Mouse (Mus musculus) brain, embryonic 14.5 days (tissue): ENCODE results near the gene Foxc2. TPM values are rescaled to one million over a fixed set of nuclear protein-coding genes. Genes with fewer than 3 reads are reported as not detected.

ENCODE experiments used
- DNase-seq: peaks from one replicate; pipeline ENCODE4 v3.0.0-alpha.2; 2011; ENCODE audit warnings: low read depth
- CTCF ChIP-seq: fragments of 200-500 bp; IDR thresholded peaks from 2 replicates; pipeline ENCODE4 v1.5.1; 2012; ENCODE audit warnings: inconsistent platforms, mild to moderate bottlenecking, moderate library complexity, borderline replicate concordance; ENCODE audit not compliant: insufficient read depth, insufficient read length; ENCODE audit errors: extremely low read depth
- POLR2A ChIP-seq: fragments of 200-500 bp; IDR thresholded peaks from 2 replicates; pipeline ENCODE4 v1.6.1; 2012; ENCODE audit warnings: mild to moderate bottlenecking, inconsistent platforms, borderline replicate concordance; ENCODE audit not compliant: poor library complexity, insufficient read depth, insufficient read length, severe bottlenecking; ENCODE audit errors: extremely low read depth
- polyA plus RNA-seq: library from polyadenylated mRNA; depleted of rRNA; stranded (reverse); fragments of >200 nt; gene quantifications from 2 replicates; pipeline ENCODE4 v1.2.3, GENCODE M21; 2012

Gene Foxc2
- polyA plus RNA-seq, 1 experiment: 3.5 TPM

GRCm38 (mm10) chr8:121088871-121089630 is 26.9 kb upstream of the Foxc2 start:
- TF ChIP-seq CTCF: no peak
- TF ChIP-seq POLR2A: no peak
- DNase-seq: no peak

GRCm38 (mm10) chr8:121089631-121090380 is 26.2 kb upstream of the Foxc2 start:
- no peak for TF ChIP-seq CTCF
- TF ChIP-seq POLR2A: no peak
- DNase-seq: no peak

- no peak for TF ChIP-seq POLR2A
- peak; percentile 45; the same call in 1 of the 2 replicates for TF ChIP-seq CTCF
- DNase-seq: no peak
Measured at GRCm38 (mm10) chr8:121090716-121091115, 25.3 kb upstream of the Foxc2 start.

GRCm38 (mm10) chr8:121092141-121092540 is 23.8 kb upstream of the Foxc2 start:
- TF ChIP-seq POLR2A (no peak), CTCF (no peak)
- no peak for DNase-seq

GRCm38 (mm10) chr8:121092627-121093026 is 23.3 kb upstream of the Foxc2 start:
- TF ChIP-seq POLR2A: no peak
- TF ChIP-seq CTCF: peak; percentile 95

GRCm38 (mm10) chr8:121093496-121093895 is 22.5 kb upstream of the Foxc2 start:
- DNase-seq: no peak
- TF ChIP-seq CTCF (no peak), POLR2A (no peak)

More at GRCm38 (mm10) chr8:121092627-121093026, 23.3 kb upstream of the Foxc2 start:
- peak; percentile 87 for DNase-seq

GRCm38 (mm10) chr8:121104049-121104818 is 11.7 kb upstream of the Foxc2 start:
- peak; percentile 99 for TF ChIP-seq CTCF
- no peak for TF ChIP-seq POLR2A
- DNase-seq: peak; percentile 73

- peak; percentile 13; the same call in 1 of the 2 replicates for TF ChIP-seq CTCF
- peak; percentile 53; the same call in 1 of the 2 replicates for TF ChIP-seq POLR2A
- DNase-seq: peak; percentile 99
Measured at GRCm38 (mm10) chr8:121107668-121108656, 8.0 kb upstream of the Foxc2 start, which contains the start of gene Mthfsd. Gene Mthfsd (minus strand): TSS chr8:121108392.

- no peak for TF ChIP-seq CTCF
- TF ChIP-seq POLR2A: no peak
- DNase-seq: no peak
Measured at GRCm38 (mm10) chr8:121108657-121109056, 7.3 kb upstream of the Foxc2 start.

- DNase-seq: no peak
- TF ChIP-seq POLR2A (no peak), CTCF (no peak)
Measured at GRCm38 (mm10) chr8:121111145-121111907, 4.6 kb upstream of the Foxc2 start.

- DNase-seq: peak; percentile 95
- peak; percentile 99 for TF ChIP-seq CTCF
- TF ChIP-seq POLR2A: no peak
Measured at GRCm38 (mm10) chr8:121113261-121113660, 2.7 kb upstream of the Foxc2 start.
